Mouse (Mus musculus) ES-CJ7 (cell line): ENCODE measurements at regions not wholly inside any gene's neighbourhood (a gene's known extent, or its start where the extent isn't known, plus 50 kb on each side); places are given as distances from the start of the nearest gene placed in this dataset.

Experiments
- DNase-seq: peaks from one replicate; pipeline ENCODE4 v3.0.0; 2011; ENCODE audit warnings: low read depth, low spot score

GRCm38 (mm10) chr6:16064691-16065090 lies 344.2 kb downstream of the Mdfic start:
- DNase-seq = no peak

DNA sequence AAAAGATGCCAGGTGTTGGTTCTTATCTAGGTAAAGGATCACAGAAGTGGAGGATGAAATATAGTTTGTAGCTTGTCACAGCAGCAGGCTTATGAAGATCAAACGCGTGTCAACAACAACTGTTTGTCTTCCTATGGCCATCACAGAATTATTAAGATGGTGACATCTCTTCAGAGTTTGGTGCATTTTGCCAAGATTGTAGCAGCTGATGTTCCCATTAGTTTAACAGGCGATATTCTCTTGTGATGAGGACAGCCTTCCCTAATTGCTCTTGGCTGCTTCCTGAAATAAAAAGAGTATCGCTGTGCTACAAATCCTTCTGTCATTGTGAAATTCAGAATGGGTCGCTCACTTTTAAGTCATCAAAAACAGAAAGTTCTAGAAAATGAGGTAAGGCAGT lies 344.7 kb downstream of the Mdfic start:
- no peak for DNase-seq

DNA sequence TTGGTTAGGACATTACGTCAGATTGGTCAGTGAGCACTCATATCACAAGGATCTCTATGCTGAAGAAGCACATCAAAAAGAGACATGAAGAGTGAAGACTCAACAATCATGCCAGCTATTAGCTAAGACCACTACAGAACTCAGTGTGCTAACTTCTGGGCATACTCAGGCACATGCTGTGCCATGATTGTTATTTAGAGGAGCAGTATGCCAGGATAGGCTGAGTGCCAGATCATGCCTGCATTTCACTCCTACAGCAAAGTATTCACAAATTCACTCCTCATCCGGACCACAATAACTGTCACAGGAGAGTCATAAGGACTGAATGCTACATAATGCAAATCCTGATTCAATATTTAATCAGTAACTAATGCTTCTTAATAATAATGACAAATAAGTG lies 355.8 kb downstream of the Mdfic start:
- DNase-seq = no peak

- no peak for DNase-seq
These were observed 356.8 kb downstream of the Mdfic start for GRCm38 (mm10) chr6:16077195-16077810.

GRCm38 (mm10) chr6:16077917-16078316 lies 357.5 kb downstream of the Mdfic start:
- no peak for DNase-seq

DNA sequence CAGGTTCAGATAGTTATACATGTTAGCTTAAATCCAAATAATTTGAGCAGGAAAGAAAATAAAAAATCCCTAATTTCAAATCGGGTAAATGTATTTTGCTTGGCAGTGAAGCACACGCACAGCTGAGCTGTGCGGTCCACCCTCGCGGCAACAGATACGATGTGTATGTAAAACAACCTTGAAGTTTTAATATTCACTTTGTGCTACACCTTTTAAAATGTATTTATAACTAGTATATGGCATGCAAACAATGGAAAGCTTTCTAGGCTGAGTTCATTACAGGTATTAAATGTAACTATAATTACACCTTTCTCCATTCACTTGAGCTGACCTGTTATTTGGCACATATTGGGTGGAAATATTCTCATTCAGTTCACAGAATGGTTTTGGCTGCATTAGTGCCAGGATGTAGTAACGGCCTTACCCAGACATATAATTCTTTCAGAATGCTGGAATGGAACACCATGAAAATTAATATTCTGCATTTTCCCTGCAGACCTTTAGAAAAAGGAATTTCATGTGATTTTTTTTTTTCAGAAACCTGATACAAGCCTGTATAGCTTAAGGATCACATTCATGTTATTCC lies 366.6 kb downstream of the Mdfic start:
- no peak for DNase-seq

GRCm38 (mm10) chr6:16098761-16099160 lies 378.3 kb downstream of the Mdfic start:
- no peak for DNase-seq

- DNase-seq = no peak
These were observed 420.5 kb downstream of the Mdfic start for GRCm38 (mm10) chr6:16141009-16141408.

DNA sequence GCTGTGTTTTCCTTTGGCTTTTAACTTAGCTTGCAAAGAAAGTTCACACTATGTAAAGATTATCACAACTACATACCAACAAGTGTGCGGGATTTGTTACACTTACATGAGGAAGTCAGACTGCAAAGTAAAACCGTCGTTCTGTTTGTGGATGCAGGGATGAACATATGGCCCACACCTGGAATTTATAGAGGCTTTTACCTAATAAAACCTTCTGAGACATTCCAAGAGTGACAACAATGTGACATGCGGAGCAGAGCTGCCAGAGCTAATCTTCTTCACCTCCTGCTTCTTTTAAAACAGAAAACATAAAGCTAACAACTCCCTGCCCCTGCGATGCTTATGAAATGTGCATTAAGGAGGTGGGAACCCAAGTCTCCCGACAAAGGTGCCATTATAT lies 424.1 kb downstream of the Mdfic start:
- DNase-seq = no peak

GRCm38 (mm10) chr6:16150535-16150934 lies 430.1 kb downstream of the Mdfic start:
- DNase-seq = peak; percentile 22

DNA sequence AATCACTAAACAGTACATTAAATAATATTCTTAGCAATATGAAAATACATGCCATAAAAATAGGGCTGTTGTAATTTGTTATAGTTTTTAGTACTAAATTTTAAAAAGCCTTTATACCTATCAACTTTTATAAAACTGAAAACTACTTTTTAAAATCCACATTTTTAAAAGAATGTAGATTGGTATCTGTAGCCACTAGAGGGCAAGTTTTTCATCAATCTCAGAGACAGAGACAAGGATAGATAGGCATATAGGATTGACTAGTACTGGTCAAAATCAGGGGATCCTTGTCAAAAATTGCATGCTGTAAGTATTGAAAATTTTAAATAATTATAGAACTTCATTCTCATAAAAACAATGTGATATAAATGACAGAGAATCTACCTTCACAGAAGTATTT lies 431.0 kb downstream of the Mdfic start:
- no peak for DNase-seq

GRCm38 (mm10) chr6:16152691-16153090 lies 432.2 kb downstream of the Mdfic start:
- no peak for DNase-seq

- no peak for DNase-seq
These were observed 444.6 kb downstream of the Mdfic start for GRCm38 (mm10) chr6:16165012-16165411.

DNA sequence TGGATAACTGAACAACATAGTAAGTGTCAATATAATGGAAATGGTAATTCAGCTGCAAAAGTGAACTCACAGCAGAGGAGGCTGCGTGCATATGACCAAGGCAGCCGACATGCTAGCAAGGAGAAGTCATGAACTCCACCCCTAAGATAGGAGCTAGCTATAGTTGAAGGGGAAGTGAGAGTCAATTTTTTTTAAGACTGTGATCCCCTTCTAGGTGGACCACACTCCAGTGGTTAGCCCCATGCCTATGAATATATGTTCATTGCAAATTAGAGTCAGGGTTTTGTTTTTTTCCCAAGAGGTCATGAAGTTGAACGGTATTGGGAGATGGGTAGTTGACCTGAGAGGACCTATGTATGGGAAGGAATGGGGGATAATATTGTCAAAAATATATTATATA lies 451.4 kb downstream of the Mdfic start:
- no peak for DNase-seq

DNA sequence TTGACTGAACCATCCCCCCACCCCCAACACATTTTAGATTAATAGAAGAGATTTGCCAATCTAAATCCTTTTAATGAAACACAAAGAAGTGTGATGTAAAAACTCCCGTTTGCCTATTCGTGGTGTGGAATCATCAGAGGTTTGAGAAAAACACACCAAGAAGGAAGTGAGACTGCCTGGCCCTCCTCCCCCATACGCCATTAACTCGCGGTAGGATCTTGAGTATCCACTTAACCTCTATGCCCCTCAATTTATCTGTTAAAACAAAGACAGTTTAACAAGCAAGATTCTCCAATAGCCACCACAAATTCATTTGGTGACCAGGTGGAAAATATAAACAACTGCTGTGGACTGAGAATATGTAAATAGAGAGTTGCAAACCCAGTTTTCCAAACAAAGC lies 456.9 kb downstream of the Mdfic start:
- DNase-seq = no peak

- DNase-seq = no peak
These were observed 467.6 kb downstream of the Mdfic start for GRCm38 (mm10) chr6:16187983-16188550.

DNA sequence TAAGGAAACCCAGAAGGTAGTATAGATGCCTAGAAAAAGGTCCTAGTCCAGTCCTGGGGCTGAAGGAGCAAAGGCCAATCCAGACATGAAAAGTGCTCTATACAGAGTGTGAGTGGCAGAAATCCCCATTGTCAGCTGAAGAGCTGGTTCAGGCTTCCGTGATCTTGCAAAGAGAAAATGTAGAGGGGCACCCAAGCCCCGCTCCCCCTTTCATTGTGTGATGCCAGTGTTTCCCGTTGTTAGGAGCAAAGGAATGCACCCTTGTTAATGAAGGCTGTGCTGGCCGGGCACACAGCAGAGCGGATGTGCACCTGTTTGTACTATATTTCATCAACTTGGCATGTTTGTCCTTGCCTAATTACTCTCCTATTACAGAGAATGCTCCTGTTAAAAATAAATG lies 492.5 kb downstream of the Mdfic start:
- no peak for DNase-seq

- no peak for DNase-seq
These were observed 493.2 kb downstream of the Mdfic start for GRCm38 (mm10) chr6:16213635-16214034.

- DNase-seq = peak; percentile 52
These were observed 500.7 kb downstream of the Mdfic start for GRCm38 (mm10) chr6:16221002-16221627.
